Mouse (Mus musculus): ENCODE results near the gene Ifnar1. TPM values are rescaled to one million over a fixed set of nuclear protein-coding genes. Genes with fewer than 3 reads are reported as not detected.

The Ifnar1 gene
- polyA plus RNA-seq, 1 experiment = 15.9 TPM

- Histone ChIP-seq H3K4me3 (replicated peaks; ENCODE audit: control insufficient read depth, low read depth, low read length) (no peak overlapping the region), H3K27ac (ENCODE audit: control insufficient read depth, insufficient read depth, low read depth, low read length, poor library complexity) (peak overlapping the region; percentile 92; the same call in 1 of the 2 replicates), H3K4me1 (ENCODE audit: control insufficient read depth, insufficient read depth, low read length) (peaks cover 9% of the 10 kb centered on the region)
- WGBS = 10% methylated on average over 4 of the region's 4 CpGs
- no peak for TF ChIP-seq CTCF (IDR thresholded peaks at IDR 0.05; ENCODE audit: control insufficient read depth, insufficient read depth, low read length)
- TF ChIP-seq POLR2A (IDR thresholded peaks at IDR 0.05; ENCODE audit: borderline replicate concordance, control insufficient read depth, low read depth, low read length) = no peak
Measured at GRCm38 (mm10) chr16:91455868-91456267, 29.2 kb upstream of the Ifnar1 start.

- WGBS = 51% methylated on average over 21 of the region's 21 CpGs
Measured at GRCm38 (mm10) chr16:91458301-91458746, 26.7 kb upstream of the Ifnar1 start.

GRCm38 (mm10) chr16:91458976-91459375, 26.1 kb upstream of the Ifnar1 start:
- Histone ChIP-seq H3K27ac (ENCODE audit: control insufficient read depth, insufficient read depth, low read depth, low read length, poor library complexity) (peak overlapping the region; percentile 42; the same call in 1 of the 2 replicates), H3K4me3 (replicated peaks; ENCODE audit: control insufficient read depth, low read depth, low read length) (no peak overlapping the region), H3K4me1 (ENCODE audit: control insufficient read depth, insufficient read depth, low read length) (peaks cover 5% of the 10 kb centered on the region)
- TF ChIP-seq CTCF (IDR thresholded peaks at IDR 0.05; ENCODE audit: control insufficient read depth, insufficient read depth, low read length) (no peak), POLR2A (IDR thresholded peaks at IDR 0.05; ENCODE audit: borderline replicate concordance, control insufficient read depth, low read depth, low read length) (no peak)
- WGBS = 69% methylated on average over 5 of the region's 5 CpGs

More at GRCm38 (mm10) chr16:91458301-91458746, 26.7 kb upstream of the Ifnar1 start:
- TF ChIP-seq CTCF (IDR thresholded peaks at IDR 0.05; ENCODE audit: control insufficient read depth, insufficient read depth, low read length) (no peak), POLR2A (IDR thresholded peaks at IDR 0.05; ENCODE audit: borderline replicate concordance, control insufficient read depth, low read depth, low read length) (no peak)
- peak overlapping the region; percentile 35; the same call in 1 of the 2 replicates for H3K27ac ChIP-seq (ENCODE audit: control insufficient read depth, insufficient read depth, low read depth, low read length, poor library complexity)
- H3K4me1 ChIP-seq (ENCODE audit: control insufficient read depth, insufficient read depth, low read length) = peaks cover 5% of the 10 kb centered on the region
- no peak overlapping the region for H3K4me3 ChIP-seq (replicated peaks; ENCODE audit: control insufficient read depth, low read depth, low read length)

DNA sequence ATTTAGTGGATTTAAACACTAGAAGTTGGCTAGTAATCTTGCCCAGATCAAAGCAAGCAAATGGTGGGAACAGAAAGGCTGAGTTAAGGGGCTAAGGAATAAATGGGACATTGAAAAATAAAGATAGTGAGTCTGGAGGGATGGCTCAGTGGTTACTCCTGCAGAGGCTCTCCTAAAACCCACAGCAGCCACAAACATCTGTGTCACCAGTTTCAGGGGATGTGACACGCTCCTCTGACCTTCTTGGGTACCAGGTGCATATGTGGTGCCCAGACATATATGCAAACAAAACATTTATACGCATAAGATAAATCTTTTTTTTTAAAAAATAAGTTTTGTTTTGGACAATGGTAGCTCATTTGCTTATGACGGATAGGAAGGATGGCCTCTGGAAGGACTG, 25.6 kb upstream of the Ifnar1 start:
- no peak overlapping the region for H3K4me3 ChIP-seq (replicated peaks; ENCODE audit: control insufficient read depth, low read depth, low read length)
- 75% methylated on average over 3 of the region's 3 CpGs for WGBS
- peak overlapping the region; percentile 56; the same call in 1 of the 2 replicates for H3K27ac ChIP-seq (ENCODE audit: control insufficient read depth, insufficient read depth, low read depth, low read length, poor library complexity)
- peaks cover 5% of the 10 kb centered on the region for H3K4me1 ChIP-seq (ENCODE audit: control insufficient read depth, insufficient read depth, low read length)
- TF ChIP-seq POLR2A (IDR thresholded peaks at IDR 0.05; ENCODE audit: borderline replicate concordance, control insufficient read depth, low read depth, low read length) = no peak
- no peak for TF ChIP-seq CTCF (IDR thresholded peaks at IDR 0.05; ENCODE audit: control insufficient read depth, insufficient read depth, low read length)

DNA sequence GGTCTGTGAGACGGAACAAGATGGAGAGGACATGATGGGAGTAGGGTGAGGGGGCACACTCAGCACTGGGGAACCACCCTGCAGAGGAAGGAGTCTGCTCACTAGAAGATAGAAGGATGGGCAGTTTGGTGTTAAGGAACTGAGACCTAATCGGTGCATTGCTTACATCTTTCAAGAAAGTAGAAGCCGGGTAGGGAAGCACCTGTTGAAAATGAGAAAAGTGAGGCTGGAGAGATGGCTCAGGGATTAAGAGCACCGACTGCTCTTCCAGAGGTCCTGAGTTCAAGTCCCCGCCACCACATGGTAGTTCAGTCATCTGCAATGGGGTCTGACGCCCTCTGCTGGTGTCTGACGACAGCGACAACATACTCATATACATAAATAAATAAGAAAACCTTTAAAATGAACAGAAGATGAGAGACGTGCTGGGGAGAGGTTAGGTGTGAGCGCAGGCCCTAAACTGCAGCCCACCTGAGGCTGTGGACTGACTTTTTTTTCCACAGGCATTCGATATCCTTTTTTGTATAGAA, 25.1 kb upstream of the Ifnar1 start:
- WGBS = 69% methylated on average over 11 of the region's 11 CpGs
- TF ChIP-seq CTCF (IDR thresholded peaks at IDR 0.05; ENCODE audit: control insufficient read depth, insufficient read depth, low read length) = peak; percentile 58; the same call in 1 of the 2 replicates
- TF ChIP-seq POLR2A (IDR thresholded peaks at IDR 0.05; ENCODE audit: borderline replicate concordance, control insufficient read depth, low read depth, low read length) = no peak
- Histone ChIP-seq H3K27ac (ENCODE audit: control insufficient read depth, insufficient read depth, low read depth, low read length, poor library complexity) (peak overlapping the region; percentile 56), H3K4me3 (replicated peaks; ENCODE audit: control insufficient read depth, low read depth, low read length) (no peak overlapping the region), H3K4me1 (ENCODE audit: control insufficient read depth, insufficient read depth, low read length) (peaks cover 5% of the 10 kb centered on the region)

- Histone ChIP-seq H3K4me3 (replicated peaks; ENCODE audit: control insufficient read depth, low read depth, low read length) (peak overlapping the region; percentile 41), H3K4me1 (ENCODE audit: control insufficient read depth, insufficient read depth, low read length) (peaks cover 7% of the 10 kb centered on the region), H3K27ac (ENCODE audit: control insufficient read depth, insufficient read depth, low read depth, low read length, poor library complexity) (peak overlapping the region; percentile 73)
- TF ChIP-seq CTCF (IDR thresholded peaks at IDR 0.05; ENCODE audit: control insufficient read depth, insufficient read depth, low read length) = no peak
- no peak for TF ChIP-seq POLR2A (IDR thresholded peaks at IDR 0.05; ENCODE audit: borderline replicate concordance, control insufficient read depth, low read depth, low read length)
- 3% methylated on average over 11 of the region's 11 CpGs for WGBS
Measured at GRCm38 (mm10) chr16:91461066-91461638, 23.9 kb upstream of the Ifnar1 start.

- H3K4me1 ChIP-seq (ENCODE audit: control insufficient read depth, insufficient read depth, low read length) = peaks cover 7% of the 10 kb centered on the region
- TF ChIP-seq POLR2A (IDR thresholded peaks at IDR 0.05; ENCODE audit: borderline replicate concordance, control insufficient read depth, low read depth, low read length) (no peak), CTCF (IDR thresholded peaks at IDR 0.05; ENCODE audit: control insufficient read depth, insufficient read depth, low read length) (no peak)
- no peak overlapping the region for H3K4me3 ChIP-seq (replicated peaks; ENCODE audit: control insufficient read depth, low read depth, low read length)
- WGBS = 13% methylated on average over 9 of the region's 9 CpGs
- peak overlapping the region; percentile 71 for H3K27ac ChIP-seq (ENCODE audit: control insufficient read depth, insufficient read depth, low read depth, low read length, poor library complexity)
Measured at GRCm38 (mm10) chr16:91461773-91462181, 23.3 kb upstream of the Ifnar1 start.

- no peak overlapping the region for H3K4me3 ChIP-seq (replicated peaks; ENCODE audit: control insufficient read depth, low read depth, low read length)
- no peak for TF ChIP-seq CTCF (IDR thresholded peaks at IDR 0.05; ENCODE audit: control insufficient read depth, insufficient read depth, low read length)
- no peak for TF ChIP-seq POLR2A (IDR thresholded peaks at IDR 0.05; ENCODE audit: borderline replicate concordance, control insufficient read depth, low read depth, low read length)
- peak overlapping the region; percentile 19; the same call in 1 of the 2 replicates for H3K27ac ChIP-seq (ENCODE audit: control insufficient read depth, insufficient read depth, low read depth, low read length, poor library complexity)
- peaks cover 7% of the 10 kb centered on the region for H3K4me1 ChIP-seq (ENCODE audit: control insufficient read depth, insufficient read depth, low read length)
- WGBS = 81% methylated on average over 3 of the region's 3 CpGs
Measured at GRCm38 (mm10) chr16:91462644-91463043, 22.4 kb upstream of the Ifnar1 start.

All from bone marrow, adult 2 months (tissue).